Mouse (Mus musculus): ENCODE results near the gene Rimbp2.

- TF ChIP-seq CTCF (IDR thresholded peaks at IDR 0.05; ENCODE audit: low read depth, low read length) (no peak), POLR2A (IDR thresholded peaks at IDR 0.05; ENCODE audit: extremely low read depth, insufficient read depth, low read length) (no peak)
These were observed 140.2 kb downstream of the Rimbp2 start for GRCm38 (mm10) chr5:128813121-128813520.

Data from liver, adult 2 months (tissue).